Mouse (Mus musculus) G1E (cell line): ENCODE measurements around the gene Nop2.

Experiments used
- CTCF ChIP-seq: IDR thresholded peaks from 2 replicates; pipeline ENCODE4 v1.5.1; 2012; ENCODE audit warnings: low read depth, low read length, inconsistent platforms, mixed read lengths
- GATA1 ChIP-seq: IDR thresholded peaks from 2 replicates; pipeline ENCODE4 v1.6.1; 2012; ENCODE audit warnings: borderline replicate concordance, low read length, inconsistent platforms, mixed read lengths
- POLR2AphosphoS5 ChIP-seq: IDR thresholded peaks from 2 replicates; pipeline ENCODE4 v1.6.1; 2012; ENCODE audit warnings: low read depth, low read length, inconsistent platforms; ENCODE audit not compliant: insufficient replicate concordance
- TAL1 ChIP-seq: conservative IDR thresholded peaks from 2 replicates; pipeline ENCODE4 v1.6.1; 2012; ENCODE audit warnings: low read depth, low read length, inconsistent platforms, mixed read lengths

DNA sequence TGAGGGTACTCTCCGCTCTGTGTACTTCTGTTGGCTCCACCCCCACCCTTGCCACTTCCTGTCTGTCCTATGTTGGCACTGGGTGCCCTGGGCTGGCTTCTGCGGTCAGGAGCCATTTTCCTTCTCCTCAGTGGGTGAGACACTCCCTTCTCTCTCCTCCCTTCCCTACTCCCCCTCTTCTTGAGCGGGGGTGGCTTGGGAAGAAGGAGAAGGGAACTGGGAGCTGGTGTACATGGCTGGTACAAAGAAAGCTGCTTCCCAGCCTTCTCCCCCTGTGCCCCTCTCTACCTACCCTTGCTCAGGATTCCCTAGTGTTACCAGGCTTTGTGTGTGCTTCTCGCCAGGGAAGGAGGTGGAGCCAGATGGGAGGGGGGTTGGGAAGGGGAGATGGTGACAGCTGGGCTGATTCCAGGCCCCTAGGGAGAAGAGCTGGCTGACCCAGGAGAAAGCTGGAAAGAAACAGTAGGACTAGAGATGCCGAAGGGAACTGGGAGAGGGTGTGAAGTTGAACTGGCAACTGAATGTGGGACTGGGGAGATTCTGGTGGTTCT is 32.2 kb upstream of the Nop2 start:
- TF ChIP-seq CTCF = no peak
- TF ChIP-seq TAL1 = no peak
- no peak for TF ChIP-seq GATA1
- TF ChIP-seq POLR2AphosphoS5 = no peak
